Mouse (Mus musculus): ENCODE data around the gene Katnal1. TPM values are rescaled to one million over a fixed set of nuclear protein-coding genes. Genes with fewer than 3 reads are reported as not detected.
A peak's percentile ranks its signal among the peaks of the same experiment; 100 is the strongest.

The Katnal1 gene
- total RNA-seq, 2 experiments from 2014 or later: 9.6 to 11.0 TPM

DNA sequence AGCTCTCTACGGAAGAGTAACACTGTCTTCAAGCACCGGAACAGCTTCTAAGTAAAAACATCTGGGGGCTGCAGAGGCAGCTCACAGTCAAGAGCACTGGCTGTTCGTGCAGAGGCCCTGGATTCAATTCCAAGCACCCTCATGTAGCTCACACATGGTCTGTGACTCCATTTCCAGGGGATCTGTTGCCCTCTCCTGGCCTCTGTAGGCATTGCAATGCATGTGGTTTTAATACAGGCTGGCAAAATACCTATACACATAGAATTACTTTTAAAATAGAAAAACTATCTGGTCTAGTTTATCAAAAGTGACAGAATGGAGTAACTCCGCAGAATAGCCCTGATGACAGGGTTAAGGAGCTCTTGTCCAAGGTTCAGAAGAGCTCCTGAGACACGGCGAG, 49.9 kb downstream of the Katnal1 start:
- DNase-seq: peak; percentile 24

GRCm38 (mm10) chr5:148873116-148873515, 56.0 kb downstream of the Katnal1 start:
- DNase-seq: no peak

- no peak for DNase-seq
Observed at GRCm38 (mm10) chr5:148869583-148869982, 59.5 kb downstream of the Katnal1 start.

GRCm38 (mm10) chr5:148867766-148868165, 61.4 kb downstream of the Katnal1 start:
- DNase-seq: no peak

DNA sequence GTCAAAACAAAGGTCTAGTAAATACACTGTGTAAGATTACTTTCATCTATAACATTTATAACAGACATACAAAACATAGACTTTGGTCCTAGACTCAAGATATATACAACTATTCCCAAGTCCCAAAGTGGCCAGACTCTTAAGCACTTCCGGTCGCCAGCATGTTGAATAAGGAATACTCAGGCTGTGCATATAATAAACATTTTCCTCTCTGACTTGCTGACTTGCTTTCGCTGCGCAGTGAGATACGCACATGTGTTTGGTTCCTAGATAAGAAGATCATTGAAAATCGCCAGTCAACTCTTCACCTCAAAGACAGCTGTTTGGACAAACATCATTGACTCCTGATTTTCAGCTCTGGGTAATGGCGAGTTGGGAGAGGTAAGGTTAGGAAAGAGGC, 61.9 kb downstream of the Katnal1 start:
- DNase-seq: no peak

GRCm38 (mm10) chr5:148866571-148866970, 62.5 kb downstream of the Katnal1 start:
- DNase-seq: no peak

GRCm38 (mm10) chr5:148863409-148863808, 65.7 kb downstream of the Katnal1 start:
- DNase-seq: no peak

DNA sequence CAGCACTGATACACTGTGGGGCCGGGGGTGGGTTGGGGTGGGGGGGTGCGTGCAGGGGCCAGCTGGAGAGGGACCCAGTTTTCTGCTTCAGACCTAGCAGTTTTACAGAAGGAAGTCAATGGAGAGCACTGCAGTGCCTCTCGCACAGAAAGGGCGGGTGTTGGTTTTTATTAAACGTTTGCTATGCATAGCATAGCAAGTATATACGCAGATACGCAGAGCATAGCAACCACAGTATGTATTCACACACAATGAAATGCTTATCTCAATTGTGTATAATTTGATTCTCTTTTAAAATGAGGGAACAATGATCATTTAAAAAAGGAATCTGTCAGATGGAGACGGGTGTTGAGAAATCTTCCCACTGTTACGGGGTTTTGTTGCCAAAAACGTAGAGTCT, 66.3 kb downstream of the Katnal1 start:
- no peak for DNase-seq

- DNase-seq: no peak
Observed at GRCm38 (mm10) chr5:148862136-148862535, 67.0 kb downstream of the Katnal1 start.

DNA sequence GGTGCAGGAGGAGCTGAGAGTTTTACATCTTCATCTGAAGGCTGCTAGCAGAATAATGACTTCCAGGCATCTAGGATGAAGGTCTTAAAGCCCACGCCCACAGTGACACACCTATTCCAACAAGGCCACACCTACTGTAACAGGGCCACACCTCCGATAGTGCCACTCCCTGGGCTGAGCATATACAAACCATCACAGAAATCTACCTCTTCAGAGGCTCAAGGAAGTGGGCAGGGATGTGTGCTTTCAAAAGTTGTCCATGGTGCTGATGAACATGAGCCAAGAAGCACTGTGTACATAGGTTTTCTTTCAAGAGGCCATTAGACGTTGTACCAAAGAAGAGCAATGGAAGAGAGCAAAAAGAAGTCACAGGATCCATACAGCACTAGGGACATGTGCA, 71.6 kb downstream of the Katnal1 start:
- DNase-seq: no peak

- DNase-seq: no peak
Observed at GRCm38 (mm10) chr5:148855047-148855446, 74.1 kb downstream of the Katnal1 start.

DNA sequence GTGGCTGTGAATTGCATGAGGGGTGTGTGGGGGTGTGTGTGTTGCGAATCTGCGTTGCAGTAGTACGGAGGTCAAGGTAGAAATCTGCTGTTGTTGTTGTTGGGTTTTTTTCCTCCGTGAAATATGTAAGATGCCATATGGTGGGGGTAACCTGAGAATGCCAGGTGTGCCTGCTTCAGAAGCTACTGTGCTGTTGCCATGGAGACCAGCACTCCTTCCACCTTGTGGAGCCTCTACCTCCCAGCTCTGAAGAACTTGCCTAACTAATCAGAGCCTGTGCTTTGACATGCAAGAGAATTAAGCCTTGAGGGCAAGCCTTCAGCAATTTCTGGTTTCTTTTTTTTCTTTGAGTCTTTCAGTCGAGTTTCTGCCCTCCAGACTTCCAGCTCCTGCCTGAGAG, 75.0 kb downstream of the Katnal1 start:
- no peak for DNase-seq

- no peak for DNase-seq
Observed at GRCm38 (mm10) chr5:148849516-148849915, 79.6 kb downstream of the Katnal1 start.

DNA sequence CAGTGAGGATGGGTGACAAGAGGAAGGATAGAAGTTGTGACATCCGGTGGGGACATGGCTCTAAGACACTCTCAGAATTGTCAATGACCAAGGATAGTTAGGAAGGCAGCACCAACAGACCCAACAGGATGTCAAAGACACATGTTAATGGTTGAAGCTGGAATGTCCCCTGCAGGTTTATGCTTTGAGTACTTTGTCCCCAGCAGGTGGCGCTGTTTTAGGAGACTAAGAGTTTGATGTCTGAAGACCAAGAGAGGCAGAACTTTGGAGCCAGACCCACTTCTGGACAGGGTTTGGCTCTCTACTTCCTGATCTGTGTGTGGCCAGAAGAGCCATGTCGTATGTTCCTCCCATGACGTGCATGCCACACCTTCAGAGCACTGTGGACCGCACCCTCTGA, 82.1 kb downstream of the Katnal1 start:
- DNase-seq: no peak

DNA sequence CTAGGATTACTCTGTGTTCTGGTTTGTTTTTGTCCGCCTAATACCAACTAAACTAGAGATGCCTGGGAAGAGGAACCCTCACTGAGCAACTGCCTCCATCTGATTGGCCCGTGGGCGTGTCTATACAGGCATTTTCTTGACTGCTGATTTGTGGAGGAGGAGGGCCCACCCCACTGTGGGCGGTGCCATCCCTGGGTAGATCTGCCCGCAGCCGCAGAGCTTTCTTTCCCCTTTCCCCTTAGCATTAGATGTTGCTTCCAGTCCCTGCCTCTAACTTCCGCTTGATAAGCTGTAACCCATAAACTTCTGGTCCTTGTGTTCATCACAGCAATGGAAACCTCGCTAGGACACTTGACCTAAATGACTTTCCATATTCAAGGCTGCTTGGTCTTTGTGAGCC, 92.1 kb downstream of the Katnal1 start:
- DNase-seq: no peak

- DNase-seq: peak; percentile 85
Observed at GRCm38 (mm10) chr5:148831596-148832257, 97.4 kb downstream of the Katnal1 start.

- no peak for DNase-seq
Observed at GRCm38 (mm10) chr5:148831141-148831547, 98.0 kb downstream of the Katnal1 start.

- DNase-seq: no peak
Observed at GRCm38 (mm10) chr5:148825732-148826131, 103.4 kb downstream of the Katnal1 start.

DNA sequence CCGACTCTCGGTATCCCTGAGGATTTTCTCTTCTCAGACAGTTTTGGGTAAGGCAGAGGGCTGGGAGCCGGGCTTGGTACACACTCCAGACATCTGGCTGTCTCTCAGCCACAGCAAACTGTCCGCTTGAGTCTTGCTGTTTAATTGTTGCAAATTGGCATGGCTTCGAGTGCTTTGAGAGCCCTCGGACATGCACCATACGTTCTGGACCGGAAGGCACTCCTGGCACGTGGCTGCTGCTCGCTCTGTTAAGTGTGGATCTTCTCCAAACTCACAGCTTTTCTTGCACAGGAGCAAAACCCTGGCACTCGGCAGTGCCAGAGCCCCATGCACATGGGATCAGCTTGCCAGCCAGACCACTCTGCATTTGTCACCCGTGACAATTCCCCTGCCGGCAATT, 106.3 kb downstream of the Katnal1 start:
- no peak for DNase-seq

Other genes with a start within 250 kb of the Katnal1 start
- 1 to 10 TPM; 2.6 to 2.9 TPM for gene Gm42791, start 65.8 kb upstream of the Katnal1 start, total RNA-seq (2021)